Mouse (Mus musculus): ENCODE results near the gene Abcg5.

GRCm38 (mm10) chr17:84685286-84685685, 2.5 kb upstream of the Abcg5 start:
- TF ChIP-seq GATA1 (IDR thresholded peaks at IDR 0.05; ENCODE audit: borderline replicate concordance, low read length) = no peak
- TF ChIP-seq FLI1 (IDR thresholded peaks at IDR 0.05; ENCODE audit: low read length) = no peak
